Mouse (Mus musculus): ENCODE measurements at regions not wholly inside any gene's neighbourhood (a gene's known extent, or its start where the extent isn't known, plus 50 kb on each side); places are given as distances from the start of the nearest gene placed in this dataset.
"Not testable (repeated sequence)": the region's sequence is repeated elsewhere in the genome, so short reads cannot be mapped to it uniquely, and the experiment has no call there.

GRCm38 (mm10) chr1:157622156-157622555, 115.6 kb downstream of the Sec16b start:
- not testable (repeated sequence) for H3K36me3 ChIP-seq (ENCODE audit: control insufficient read depth, insufficient read depth, low read length); H3K27me3 ChIP-seq (replicated peaks; ENCODE audit: control insufficient read depth, insufficient read depth, low read length); DNase-seq (ENCODE audit: low spot score); H3K4me2 ChIP-seq; H3K4me1 ChIP-seq (replicated peaks; ENCODE audit: control insufficient read depth, insufficient read depth, low read length); H3K4me3 ChIP-seq (ENCODE audit: low read depth, low read length); H3K27ac ChIP-seq (ENCODE audit: low read depth, low read length); ATAC-seq (replicated peaks; ENCODE audit: low FRiP score); H3K9ac ChIP-seq (ENCODE audit: low read depth, low read length); H3K9me3 ChIP-seq (ENCODE audit: control insufficient read depth, low read length)
- 86% methylated on average over 16 of the region's 16 CpGs for WGBS

GRCm38 (mm10) chr1:157632586-157632985, 126.1 kb downstream of the Sec16b start:
- H3K9me3 ChIP-seq (ENCODE audit: control insufficient read depth, low read length): no peaks in the 10 kb centered on the region
- H3K4me2 ChIP-seq: no peak overlapping the region
- DNase-seq (ENCODE audit: low spot score) (no peak), ATAC-seq (replicated peaks; ENCODE audit: low FRiP score) (no peak)
- no peaks in the 10 kb centered on the region for H3K27me3 ChIP-seq (replicated peaks; ENCODE audit: control insufficient read depth, insufficient read depth, low read length)
- 68% methylated on average over 3 of the region's 3 CpGs for WGBS
- H3K9ac ChIP-seq (ENCODE audit: low read depth, low read length): no peak overlapping the region
- no peaks in the 10 kb centered on the region for H3K4me1 ChIP-seq (replicated peaks; ENCODE audit: control insufficient read depth, insufficient read depth, low read length)
- no peak overlapping the region for H3K27ac ChIP-seq (ENCODE audit: low read depth, low read length)
- no peaks in the 10 kb centered on the region for H3K36me3 ChIP-seq (ENCODE audit: control insufficient read depth, insufficient read depth, low read length)
- H3K4me3 ChIP-seq (ENCODE audit: low read depth, low read length): no peak overlapping the region

GRCm38 (mm10) chr1:157633470-157633869, 126.9 kb downstream of the Sec16b start:
- DNase-seq (ENCODE audit: low spot score) (no peak), ATAC-seq (replicated peaks; ENCODE audit: low FRiP score) (no peak)
- H3K36me3 ChIP-seq (ENCODE audit: control insufficient read depth, insufficient read depth, low read length): no peaks in the 10 kb centered on the region
- H3K4me2 ChIP-seq: no peak overlapping the region
- no peak overlapping the region for H3K27ac ChIP-seq (ENCODE audit: low read depth, low read length)
- no peaks in the 10 kb centered on the region for H3K4me1 ChIP-seq (replicated peaks; ENCODE audit: control insufficient read depth, insufficient read depth, low read length)
- no peak overlapping the region for H3K4me3 ChIP-seq (ENCODE audit: low read depth, low read length)
- 80% methylated on average over 6 of the region's 6 CpGs for WGBS
- H3K27me3 ChIP-seq (replicated peaks; ENCODE audit: control insufficient read depth, insufficient read depth, low read length): no peaks in the 10 kb centered on the region
- no peaks in the 10 kb centered on the region for H3K9me3 ChIP-seq (ENCODE audit: control insufficient read depth, low read length)
- H3K9ac ChIP-seq (ENCODE audit: low read depth, low read length): no peak overlapping the region

- ATAC-seq (replicated peaks; ENCODE audit: low FRiP score): no peak
- no peak overlapping the region for H3K4me3 ChIP-seq (ENCODE audit: low read depth, low read length)
- H3K27ac ChIP-seq (ENCODE audit: low read depth, low read length): no peak overlapping the region
- H3K36me3 ChIP-seq (ENCODE audit: control insufficient read depth, insufficient read depth, low read length): no peaks in the 10 kb centered on the region
- 78% methylated on average over 6 of the region's 6 CpGs for WGBS
- DNase-seq (ENCODE audit: low spot score): no peak
- no peaks in the 10 kb centered on the region for H3K4me1 ChIP-seq (replicated peaks; ENCODE audit: control insufficient read depth, insufficient read depth, low read length)
- no peak overlapping the region for H3K9ac ChIP-seq (ENCODE audit: low read depth, low read length)
- H3K27me3 ChIP-seq (replicated peaks; ENCODE audit: control insufficient read depth, insufficient read depth, low read length): no peaks in the 10 kb centered on the region
- H3K4me2 ChIP-seq: no peak overlapping the region
- no peaks in the 10 kb centered on the region for H3K9me3 ChIP-seq (ENCODE audit: control insufficient read depth, low read length)
These were observed 129.2 kb downstream of the Sec16b start for GRCm38 (mm10) chr1:157635776-157636175.

GRCm38 (mm10) chr1:157643524-157643923, 137.0 kb downstream of the Sec16b start:
- Histone ChIP-seq H3K27me3 (replicated peaks; ENCODE audit: control insufficient read depth, insufficient read depth, low read length) (no peaks in the 10 kb centered on the region), H3K27ac (ENCODE audit: low read depth, low read length) (no peak overlapping the region), H3K4me1 (replicated peaks; ENCODE audit: control insufficient read depth, insufficient read depth, low read length) (no peaks in the 10 kb centered on the region), H3K9ac (ENCODE audit: low read depth, low read length) (no peak overlapping the region), H3K9me3 (ENCODE audit: control insufficient read depth, low read length) (no peaks in the 10 kb centered on the region), H3K36me3 (ENCODE audit: control insufficient read depth, insufficient read depth, low read length) (no peaks in the 10 kb centered on the region), H3K4me2 (no peak overlapping the region), H3K4me3 (ENCODE audit: low read depth, low read length) (no peak overlapping the region)
- DNase-seq (ENCODE audit: low spot score) (no peak), ATAC-seq (replicated peaks; ENCODE audit: low FRiP score) (no peak)
- WGBS: 78% methylated on average over 6 of the region's 6 CpGs

- Histone ChIP-seq H3K4me3 (ENCODE audit: low read depth, low read length) (no peak overlapping the region), H3K9me3 (ENCODE audit: control insufficient read depth, low read length) (no peaks in the 10 kb centered on the region), H3K4me1 (replicated peaks; ENCODE audit: control insufficient read depth, insufficient read depth, low read length) (no peaks in the 10 kb centered on the region), H3K27me3 (replicated peaks; ENCODE audit: control insufficient read depth, insufficient read depth, low read length) (no peaks in the 10 kb centered on the region), H3K9ac (ENCODE audit: low read depth, low read length) (no peak overlapping the region), H3K36me3 (ENCODE audit: control insufficient read depth, insufficient read depth, low read length) (no peaks in the 10 kb centered on the region), H3K4me2 (no peak overlapping the region), H3K27ac (ENCODE audit: low read depth, low read length) (no peak overlapping the region)
- ATAC-seq (replicated peaks; ENCODE audit: low FRiP score): no peak
- no peak for DNase-seq (ENCODE audit: low spot score)
- WGBS: 85% methylated on average over 8 of the region's 8 CpGs
These were observed 139.3 kb downstream of the Sec16b start for GRCm38 (mm10) chr1:157645682-157646421.

GRCm38 (mm10) chr1:157655446-157655845, 148.9 kb downstream of the Sec16b start:
- 78% methylated on average over 4 of the region's 4 CpGs for WGBS
- H3K36me3 ChIP-seq (ENCODE audit: control insufficient read depth, insufficient read depth, low read length): no peaks in the 10 kb centered on the region

GRCm38 (mm10) chr1:157669626-157670025, 163.1 kb downstream of the Sec16b start:
- no peaks in the 10 kb centered on the region for H3K9me3 ChIP-seq (ENCODE audit: control insufficient read depth, low read length)
- WGBS: 87% methylated on average over 6 of the region's 6 CpGs

More at GRCm38 (mm10) chr1:157655446-157655845, 148.9 kb downstream of the Sec16b start:
- no peak for ATAC-seq (replicated peaks; ENCODE audit: low FRiP score)
- H3K4me2 ChIP-seq: no peak overlapping the region
- no peaks in the 10 kb centered on the region for H3K9me3 ChIP-seq (ENCODE audit: control insufficient read depth, low read length)
- H3K27ac ChIP-seq (ENCODE audit: low read depth, low read length): no peak overlapping the region
- H3K9ac ChIP-seq (ENCODE audit: low read depth, low read length): no peak overlapping the region
- no peaks in the 10 kb centered on the region for H3K27me3 ChIP-seq (replicated peaks; ENCODE audit: control insufficient read depth, insufficient read depth, low read length)
- DNase-seq (ENCODE audit: low spot score): no peak
- H3K4me3 ChIP-seq (ENCODE audit: low read depth, low read length): no peak overlapping the region
- no peaks in the 10 kb centered on the region for H3K4me1 ChIP-seq (replicated peaks; ENCODE audit: control insufficient read depth, insufficient read depth, low read length)

GRCm38 (mm10) chr1:157684356-157684755, 177.8 kb downstream of the Sec16b start:
- DNase-seq (ENCODE audit: low spot score) (no peak), ATAC-seq (replicated peaks; ENCODE audit: low FRiP score) (no peak)
- WGBS: 43% methylated on average over 7 of the region's 7 CpGs
- no peak overlapping the region for H3K4me3 ChIP-seq (ENCODE audit: low read depth, low read length)
- H3K27ac ChIP-seq (ENCODE audit: low read depth, low read length): no peak overlapping the region
- no peak overlapping the region for H3K4me2 ChIP-seq
- H3K9me3 ChIP-seq (ENCODE audit: control insufficient read depth, low read length): no peaks in the 10 kb centered on the region
- no peaks in the 10 kb centered on the region for H3K36me3 ChIP-seq (ENCODE audit: control insufficient read depth, insufficient read depth, low read length)
- no peaks in the 10 kb centered on the region for H3K27me3 ChIP-seq (replicated peaks; ENCODE audit: control insufficient read depth, insufficient read depth, low read length)
- H3K9ac ChIP-seq (ENCODE audit: low read depth, low read length): no peak overlapping the region
- no peaks in the 10 kb centered on the region for H3K4me1 ChIP-seq (replicated peaks; ENCODE audit: control insufficient read depth, insufficient read depth, low read length)

More at GRCm38 (mm10) chr1:157669626-157670025, 163.1 kb downstream of the Sec16b start:
- DNase-seq (ENCODE audit: low spot score): no peak
- no peak for ATAC-seq (replicated peaks; ENCODE audit: low FRiP score)
- no peaks in the 10 kb centered on the region for H3K27me3 ChIP-seq (replicated peaks; ENCODE audit: control insufficient read depth, insufficient read depth, low read length)
- H3K36me3 ChIP-seq (ENCODE audit: control insufficient read depth, insufficient read depth, low read length): no peaks in the 10 kb centered on the region
- H3K27ac ChIP-seq (ENCODE audit: low read depth, low read length): no peak overlapping the region
- no peak overlapping the region for H3K4me3 ChIP-seq (ENCODE audit: low read depth, low read length)
- no peaks in the 10 kb centered on the region for H3K4me1 ChIP-seq (replicated peaks; ENCODE audit: control insufficient read depth, insufficient read depth, low read length)
- no peak overlapping the region for H3K4me2 ChIP-seq
- no peak overlapping the region for H3K9ac ChIP-seq (ENCODE audit: low read depth, low read length)

Data from liver, embryonic 11.5 days (tissue).